Mouse (Mus musculus): ENCODE data around the gene Anxa1. TPM values are rescaled to one million over a fixed set of nuclear protein-coding genes. Genes with fewer than 3 reads are reported as not detected.

Anxa1 gene
- polyA plus RNA-seq, 1 experiment from 2014 or later, result 106 TPM

- no peak for DNase-seq (ENCODE audit: low spot score)
Measured at GRCm38 (mm10) chr19:20381207-20381752, 9.5 kb downstream of the Anxa1 start.

DNA sequence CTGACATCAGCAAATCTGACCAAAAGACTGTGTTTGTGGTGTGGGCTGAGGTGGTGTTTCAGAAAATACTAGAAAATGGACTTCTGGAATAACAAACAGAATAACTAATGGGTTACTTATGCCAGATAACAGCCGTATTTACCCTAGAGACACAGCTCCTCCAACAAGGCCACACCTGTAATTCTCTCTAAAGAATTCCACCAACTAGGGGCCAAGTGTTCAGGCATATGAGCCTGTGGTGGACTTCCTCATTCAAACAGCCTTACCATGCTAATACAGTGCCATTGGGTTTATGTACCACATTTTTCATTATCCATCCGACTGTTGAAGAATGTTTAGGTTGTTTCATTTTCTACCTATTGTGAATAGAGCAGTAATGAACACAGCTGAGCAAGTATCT lies 20.6 kb downstream of the Anxa1 start:
- DNase-seq (ENCODE audit: low spot score), result no peak

DNA sequence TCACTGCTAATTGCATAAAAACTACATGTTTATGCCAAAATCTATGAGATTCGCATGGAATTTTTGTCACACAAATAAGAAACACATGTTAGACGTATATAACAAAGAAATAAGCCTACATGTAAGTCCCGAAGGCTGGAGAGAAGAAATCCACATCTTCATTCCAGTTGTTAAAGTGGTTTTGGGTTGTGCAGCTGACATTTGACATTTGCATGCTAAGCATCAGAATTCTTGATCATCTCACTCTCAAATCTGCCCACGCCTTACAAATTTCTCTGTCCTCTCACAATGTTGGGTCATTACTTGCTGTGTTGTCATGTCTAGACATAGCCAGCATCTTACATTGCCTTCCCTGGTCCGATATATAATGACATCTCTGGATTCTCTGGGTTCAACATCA lies 24.2 kb downstream of the Anxa1 start:
- DNase-seq (ENCODE audit: low spot score), result no peak

DNA sequence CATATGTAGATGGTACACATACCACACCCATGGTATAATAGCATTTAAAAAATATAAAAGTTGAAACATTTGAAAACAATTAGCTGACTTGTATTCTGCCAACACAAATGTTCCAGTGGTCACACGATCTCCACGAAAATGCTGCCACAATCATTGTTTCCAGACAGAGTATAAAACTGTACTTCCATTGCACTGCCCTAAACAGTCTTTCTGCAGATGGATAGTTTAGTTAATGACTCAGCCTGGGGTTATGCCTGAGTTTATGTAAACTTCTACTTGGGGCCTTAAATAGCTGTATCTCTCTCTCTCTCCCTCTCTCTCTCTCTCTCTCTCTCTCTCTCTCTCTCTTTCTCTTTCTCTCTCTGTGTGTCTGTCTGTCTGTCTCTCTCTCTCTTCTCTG lies 24.7 kb downstream of the Anxa1 start:
- DNase-seq (ENCODE audit: low spot score), result no peak

DNA sequence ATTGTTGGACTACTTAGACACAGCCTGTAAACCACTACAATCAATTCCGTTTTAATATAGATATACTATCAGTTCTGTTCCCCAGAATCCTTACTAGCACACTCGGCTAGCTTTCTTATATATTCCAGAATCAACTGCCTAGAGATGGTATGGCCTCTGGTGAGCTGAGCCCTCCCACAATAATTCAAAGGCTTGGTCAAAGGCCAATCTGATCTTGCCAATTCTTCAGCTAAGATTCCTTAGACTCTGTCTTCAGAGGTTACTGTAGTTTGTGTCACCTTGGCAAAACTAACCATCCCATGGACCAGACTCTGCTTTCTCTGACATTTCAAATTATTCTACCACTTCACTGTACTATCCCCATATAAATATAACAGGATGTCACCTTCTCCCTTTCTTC lies 25.4 kb downstream of the Anxa1 start:
- DNase-seq (ENCODE audit: low spot score), result no peak

DNA sequence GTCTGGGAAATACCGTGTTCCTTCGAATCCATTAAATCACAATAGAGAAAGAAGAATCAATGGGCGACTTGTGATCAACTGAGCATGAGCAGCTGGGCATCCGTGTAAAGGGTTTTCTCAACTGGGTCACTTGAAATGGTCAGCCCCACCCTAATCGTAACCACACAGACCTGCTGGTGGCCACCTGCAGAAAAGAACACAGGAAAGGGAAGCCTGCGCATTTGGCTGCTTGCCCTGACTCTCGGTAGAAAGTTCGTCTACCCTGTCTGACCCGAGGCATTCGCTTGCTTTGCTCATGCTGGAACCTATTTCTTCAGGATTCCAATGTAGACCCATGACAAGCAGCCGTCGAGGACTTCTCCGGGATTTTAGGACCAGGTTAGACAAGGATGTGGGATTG lies 25.8 kb downstream of the Anxa1 start:
- no peak for DNase-seq (ENCODE audit: low spot score)

- peak; percentile 45 for DNase-seq (ENCODE audit: low spot score)
Measured at GRCm38 (mm10) chr19:20363221-20363620, 27.5 kb downstream of the Anxa1 start.

GRCm38 (mm10) chr19:20361917-20362577 lies 28.7 kb downstream of the Anxa1 start:
- peak; percentile 49 for DNase-seq (ENCODE audit: low spot score)

- no peak for DNase-seq (ENCODE audit: low spot score)
Measured at GRCm38 (mm10) chr19:20358679-20359078, 32.1 kb downstream of the Anxa1 start.

- peak; percentile 66 for DNase-seq (ENCODE audit: low spot score)
Measured at GRCm38 (mm10) chr19:20345317-20345917, 45.3 kb downstream of the Anxa1 start.

- peak; percentile 57 for DNase-seq (ENCODE audit: low spot score)
Measured at GRCm38 (mm10) chr19:20344511-20345316, 46.0 kb downstream of the Anxa1 start.

- no peak for DNase-seq (ENCODE audit: low spot score)
Measured at GRCm38 (mm10) chr19:20344052-20344451, 46.7 kb downstream of the Anxa1 start.

Other genes starting within 250 kb of the Anxa1 start
- 0.95 and 1.1 TPM in 2 replicates for gene Aldh1a1, start 101.8 kb upstream of the Anxa1 start, polyA plus RNA-seq (2015; fragmentation: Nextera tagmentation; extraction: Ambion mirVana)